Mouse (Mus musculus) mouse embryonic stem cell (cell line): ENCODE data around the gene Gria3.

ENCODE experiments used
- in situ Hi-C, 2 experiments: fragments of 300-500 bp; cut with MboI; formaldehyde crosslinking; loops; 1 replicate in 1 of 2; 3 replicates in 1 of 2; pipeline ENCODE4 v1.14.3; 2019 to 2020; ENCODE audit warnings: low sequenced_read_pairs in 2 of 2, low pct_unique_long_range_greater_than_20kb in 1 of 2, mixed read lengths in 1 of 2; ENCODE audit not compliant: unreplicated experiment in 1 of 2

Gene Gria3

DNA sequence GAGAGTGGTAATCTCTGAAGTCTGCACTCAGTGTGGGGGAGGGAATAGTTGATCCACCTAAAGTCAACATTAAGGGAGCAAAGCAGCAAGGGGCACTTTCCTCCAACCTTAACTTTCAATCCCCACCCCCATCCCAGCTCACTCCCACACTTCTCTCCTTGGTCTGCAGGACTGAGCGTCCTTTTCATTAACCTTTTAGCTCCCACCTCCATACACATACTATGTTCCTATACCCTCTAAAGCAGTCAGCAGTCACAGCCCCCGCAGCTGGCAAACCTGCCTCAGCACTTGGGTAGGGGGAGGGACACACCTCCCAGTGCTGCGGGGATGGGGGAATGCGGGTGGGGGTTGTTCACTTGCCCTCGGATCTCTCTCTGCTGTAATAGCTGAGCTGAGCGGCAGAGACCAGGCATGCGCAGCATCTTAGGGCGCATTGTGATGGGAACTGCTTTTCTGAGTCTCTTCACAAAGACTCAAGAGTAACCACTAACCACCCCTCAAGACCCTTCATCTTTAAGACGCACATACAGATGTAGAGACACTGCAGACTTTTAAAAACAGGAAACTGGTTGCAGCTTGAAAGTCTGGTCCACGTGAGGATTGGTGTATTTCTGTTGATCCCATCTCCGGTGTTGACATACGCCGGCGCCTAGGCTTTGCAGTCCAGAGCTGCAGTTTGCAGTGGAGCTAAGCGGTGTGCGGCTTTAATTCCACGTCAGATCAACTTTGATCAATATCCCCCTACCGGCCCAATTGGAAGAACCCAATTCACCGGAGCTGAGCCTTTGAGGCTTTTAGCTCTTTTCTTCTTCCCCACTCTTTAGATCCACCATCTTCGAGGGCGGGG, at the start of gene Gria3:
Gene Gria3, plus strand, starts transcription at position 797 of the 847 bp plus-strand sequence.
- in situ Hi-C loops: no loop called here

DNA sequence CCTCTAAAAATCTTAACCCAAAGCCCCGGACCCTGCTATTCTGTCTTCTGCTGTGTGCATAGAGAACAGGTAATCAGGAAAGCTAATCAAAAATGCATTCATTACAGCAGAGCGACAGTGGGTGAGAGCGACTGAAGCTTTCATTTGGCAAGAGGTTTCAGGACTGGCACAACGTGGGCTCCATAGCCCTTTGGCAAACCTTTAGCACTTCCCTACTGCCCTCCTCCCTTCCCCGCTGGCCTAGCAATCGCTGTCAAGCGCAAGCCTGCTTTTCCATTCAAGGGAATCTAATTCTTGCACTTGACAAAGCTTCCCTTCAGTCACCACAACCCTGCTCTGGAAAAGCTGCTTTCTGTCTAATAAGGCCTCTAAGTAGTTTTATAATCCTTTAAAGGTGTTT, 13.6 kb upstream of the Gria3 start:
- in situ Hi-C loops: no loop called here

- in situ Hi-C loops: no loop called here
These were observed 11.6 kb upstream of the Gria3 start for GRCm38 (mm10) chrX:41389079-41389478.

- in situ Hi-C loops: no loop called here
These were observed 2.2 kb upstream of the Gria3 start for GRCm38 (mm10) chrX:41398482-41398881.

DNA sequence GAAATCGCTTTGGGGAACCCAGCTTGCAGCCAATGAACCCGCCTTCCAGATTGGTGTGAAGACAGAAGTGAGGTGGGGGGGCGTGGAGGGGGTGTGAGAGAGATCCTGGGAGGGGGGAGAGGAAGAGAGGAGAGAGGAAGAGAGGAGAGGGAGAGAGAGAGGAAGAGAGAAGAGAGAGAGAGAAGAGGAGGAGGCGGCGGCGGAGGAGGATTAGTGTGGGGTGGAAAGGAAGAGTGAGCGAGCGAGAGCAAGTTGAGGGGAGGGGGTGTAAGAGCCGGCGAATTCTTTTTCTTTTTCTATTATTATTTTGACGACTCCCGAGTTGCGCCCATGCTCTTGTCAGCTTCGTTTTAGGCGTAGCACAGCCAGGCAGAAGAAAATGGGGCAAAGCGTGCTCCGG, 532 bp downstream of the Gria3 start:
- in situ Hi-C loops: no loop called here

- in situ Hi-C loops: no loop called here
These were observed 1.1 kb downstream of the Gria3 start for GRCm38 (mm10) chrX:41401590-41402240.

DNA sequence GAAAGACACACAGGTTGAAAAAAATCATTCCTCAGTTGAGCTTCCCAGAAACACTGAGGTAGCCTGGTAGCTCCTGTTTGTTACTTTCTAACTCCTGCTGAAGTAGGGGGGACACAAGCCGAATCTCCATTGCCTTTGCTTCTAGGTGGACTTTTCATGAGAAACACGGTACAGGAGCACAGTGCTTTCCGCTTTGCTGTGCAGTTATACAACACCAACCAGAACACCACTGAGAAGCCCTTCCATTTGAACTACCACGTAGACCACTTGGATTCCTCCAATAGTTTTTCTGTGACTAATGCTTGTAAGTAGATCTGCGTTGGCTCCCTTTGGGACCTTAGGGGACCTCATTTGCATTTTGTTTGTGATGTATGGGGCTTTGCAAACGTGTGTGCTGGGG, 2.0 kb downstream of the Gria3 start:
- in situ Hi-C loops: no loop called here

DNA sequence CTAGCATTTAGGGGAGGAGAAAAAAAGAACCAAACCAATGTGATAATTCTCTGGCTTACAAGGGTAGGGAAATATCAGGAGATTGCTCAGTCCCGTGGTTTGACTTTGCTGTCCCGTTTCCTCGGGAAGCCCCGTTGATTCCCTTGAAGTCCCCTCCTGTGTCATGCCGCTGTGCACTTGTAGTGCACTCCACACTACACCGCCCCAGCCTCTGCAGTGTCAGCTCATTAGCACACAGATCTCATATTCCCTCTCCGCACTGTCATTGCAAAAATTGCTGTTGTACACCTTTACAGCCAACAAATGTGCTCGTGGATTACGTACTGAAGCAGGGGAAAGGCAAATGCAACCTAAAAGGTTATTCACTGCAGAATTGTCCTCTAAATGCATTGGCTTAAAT, 5.6 kb downstream of the Gria3 start:
- in situ Hi-C loops: no loop called here

GRCm38 (mm10) chrX:41409791-41410190, 9.1 kb downstream of the Gria3 start:
- in situ Hi-C loops: no loop called here

- in situ Hi-C loops: no loop called here
These were observed 25.0 kb downstream of the Gria3 start for GRCm38 (mm10) chrX:41425651-41426050.

DNA sequence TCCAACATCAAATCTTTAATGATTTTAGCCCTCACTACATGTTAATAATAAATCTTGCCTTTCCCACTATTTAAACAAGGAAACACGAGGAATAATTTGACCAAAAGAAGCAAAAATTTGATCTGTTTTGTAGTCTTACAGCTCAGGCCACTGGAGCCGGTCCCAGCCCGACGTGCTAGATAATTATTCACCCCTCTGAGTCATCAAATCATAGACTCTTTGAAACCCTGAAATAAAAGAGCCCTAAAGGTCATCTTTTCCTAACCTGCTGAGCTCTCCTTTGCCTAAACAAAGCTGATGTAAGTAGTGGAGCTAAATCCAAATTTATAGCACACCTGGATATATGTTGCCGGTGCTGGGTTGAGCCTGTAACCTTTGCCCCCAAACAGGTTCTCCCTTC, 27.4 kb downstream of the Gria3 start:
- in situ Hi-C loops: no loop called here

GRCm38 (mm10) chrX:41435541-41435940, 34.9 kb downstream of the Gria3 start:
- in situ Hi-C loops: no loop called here

DNA sequence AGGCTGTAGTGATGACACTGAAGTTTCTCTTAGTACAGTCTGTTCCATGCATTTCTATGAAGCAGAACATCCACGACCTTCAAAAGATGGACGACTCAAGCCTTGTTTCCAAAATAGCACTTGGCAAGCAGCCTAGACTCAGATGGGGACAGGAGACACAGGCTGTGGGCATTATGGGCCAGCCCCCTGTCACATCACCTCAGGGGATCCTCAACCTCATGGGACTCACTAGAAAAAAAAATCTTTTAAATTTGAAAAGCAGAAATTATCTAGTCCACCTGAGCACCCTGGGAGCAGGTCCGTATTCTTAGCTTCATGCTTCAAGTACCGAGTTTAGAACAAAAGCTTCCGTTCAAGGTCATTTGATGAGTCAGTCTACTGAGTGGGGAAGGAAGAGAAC, 38.2 kb downstream of the Gria3 start:
- in situ Hi-C loops: no loop called here

- in situ Hi-C loops: no loop called here
These were observed 48.2 kb downstream of the Gria3 start for GRCm38 (mm10) chrX:41448876-41449275.

- in situ Hi-C loops: no loop called here
These were observed 76.8 kb downstream of the Gria3 start for GRCm38 (mm10) chrX:41477486-41477885.

- in situ Hi-C loops: no loop called here
These were observed 95.9 kb downstream of the Gria3 start for GRCm38 (mm10) chrX:41496528-41496927.

DNA sequence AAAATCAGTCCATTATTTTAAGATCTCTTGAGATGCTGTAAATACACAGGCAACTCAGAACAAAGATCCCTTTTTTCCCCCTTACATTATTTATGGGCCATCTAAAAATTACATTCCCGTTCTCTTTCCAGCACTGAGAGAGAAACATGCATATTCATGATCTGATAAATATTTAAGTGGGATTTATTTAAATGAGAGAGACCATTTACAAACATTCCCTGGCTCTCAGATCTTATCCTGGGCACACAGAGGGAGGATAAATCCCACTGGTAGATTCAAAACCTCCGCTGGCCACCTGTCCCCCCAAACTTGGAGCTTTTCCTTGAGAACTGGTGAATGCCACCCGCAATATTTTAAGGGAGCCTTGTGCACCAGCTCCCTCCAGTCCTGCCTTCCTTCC, 104.7 kb downstream of the Gria3 start:
- in situ Hi-C loops: no loop called here

- in situ Hi-C loops: no loop called here
These were observed 107.3 kb downstream of the Gria3 start for GRCm38 (mm10) chrX:41507959-41508358.

DNA sequence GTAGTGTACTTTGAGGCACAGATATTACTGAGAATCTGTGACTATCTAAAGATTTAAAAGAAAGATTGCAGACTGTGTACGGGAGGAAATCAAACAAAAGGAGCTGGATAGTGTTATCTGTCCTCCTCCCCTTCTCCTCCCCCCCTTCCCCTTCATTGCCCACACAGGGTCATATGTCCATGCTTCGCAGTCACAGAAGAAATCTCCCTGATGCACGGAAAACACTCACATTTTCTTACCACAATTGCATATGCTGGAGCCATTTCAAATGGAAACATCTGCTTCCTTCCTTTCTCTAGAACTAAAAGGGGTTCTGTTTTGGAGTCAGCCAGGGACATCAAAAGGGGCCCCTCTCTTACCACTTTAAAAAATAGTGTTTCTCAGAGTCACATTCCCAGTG, 114.3 kb downstream of the Gria3 start:
- in situ Hi-C loops: no loop called here

GRCm38 (mm10) chrX:41532511-41532910, 131.9 kb downstream of the Gria3 start:
- in situ Hi-C loops: no loop called here
